8 mouse cellular contexts compared by ENCODE assay signal in genomic region chr9:64172816-64173665, GRCm38 (mm10). TPM values are rescaled to one million over a fixed set of nuclear protein-coding genes. Genes with fewer than 3 reads are reported as not detected.
A peak's percentile ranks its signal among the peaks of the same experiment; 100 is the strongest.
DNase-seq lines count a peak whose midpoint lies in the region; ATAC-seq lines count a peak whose summit lies in the region.

TSS of gene Zwilch (minus strand) at chr9:64173104.
TSS of gene Rpl4 (plus strand) at chr9:64173375.

- H3K27me3 ChIP-seq in forebrain, embryonic 11.5 days (ENCODE audit: control insufficient read depth, insufficient read depth, low read length), result no peaks in the 10 kb centered on the region
- H3K27me3 ChIP-seq in heart, embryonic 16.5 days (ENCODE audit: control insufficient read depth, insufficient read depth, low read length), result no peaks in the 10 kb centered on the region
- H3K27me3 ChIP-seq in liver, embryonic 15.5 days, result no peaks in the 10 kb centered on the region
- H3K27me3 ChIP-seq in neural tube, embryonic 12.5 days (replicated peaks), result no peaks in the 10 kb centered on the region

- no peaks in the 10 kb centered on the region for H3K9me3 ChIP-seq in forebrain, embryonic 11.5 days (ENCODE audit: control insufficient read depth, low read length)
- no peaks in the 10 kb centered on the region for H3K9me3 ChIP-seq in heart, embryonic 16.5 days (replicated peaks; ENCODE audit: control insufficient read depth, low read length)
- no peaks in the 10 kb centered on the region for H3K9me3 ChIP-seq in liver, embryonic 15.5 days (replicated peaks)
- H3K9me3 ChIP-seq in neural tube, embryonic 12.5 days, result no peaks in the 10 kb centered on the region

- ATAC-seq in forebrain, embryonic 11.5 days (replicated peaks; ENCODE audit: low FRiP score), result peak; percentile 86
- peak; percentile 82 for ATAC-seq in heart, embryonic 16.5 days (replicated peaks; ENCODE audit: extremely low read depth, insufficient read depth, low FRiP score)
- ATAC-seq in liver, embryonic 15.5 days (ENCODE audit: insufficient read depth), result peak; percentile 80
- peak; percentile 88 for ATAC-seq in neural tube, embryonic 12.5 days (ENCODE audit: low FRiP score, low read depth)

- H3K36me3 ChIP-seq in forebrain, embryonic 11.5 days (ENCODE audit: control insufficient read depth, insufficient read depth, low read length), result peaks cover 17% of the 10 kb centered on the region; the same call in 1 of the 2 replicates
- peaks cover 33% of the 10 kb centered on the region for H3K36me3 ChIP-seq in heart, embryonic 16.5 days (ENCODE audit: control insufficient read depth, insufficient read depth)
- H3K36me3 ChIP-seq in liver, embryonic 15.5 days (replicated peaks), result peaks cover 48% of the 10 kb centered on the region
- peaks cover 30% of the 10 kb centered on the region for H3K36me3 ChIP-seq in neural tube, embryonic 12.5 days

- H3K9ac ChIP-seq in forebrain, embryonic 11.5 days (ENCODE audit: low read length), result peak within 1 kb of the TSS; percentile 92
- peak within 1 kb of the TSS; percentile 87 for H3K9ac ChIP-seq in heart, embryonic 16.5 days (ENCODE audit: low read length)
- H3K9ac ChIP-seq in liver, embryonic 15.5 days, result peak within 1 kb of the TSS; percentile 79
- peak within 1 kb of the TSS; percentile 71 for H3K9ac ChIP-seq in neural tube, embryonic 12.5 days

- peak within 1 kb of the TSS; percentile 98 for H3K4me3 ChIP-seq in forebrain, embryonic 11.5 days (ENCODE audit: low read depth, low read length)
- peak within 1 kb of the TSS; percentile 98 for H3K4me3 ChIP-seq in heart, embryonic 16.5 days (ENCODE audit: low read length)
- H3K4me3 ChIP-seq in liver, embryonic 15.5 days (replicated peaks), result peak within 1 kb of the TSS; percentile 93
- peak within 1 kb of the TSS; percentile 71 for H3K4me3 ChIP-seq in neural tube, embryonic 12.5 days

- H3K4me1 ChIP-seq in forebrain, embryonic 11.5 days (replicated peaks; ENCODE audit: control insufficient read depth, insufficient read depth, low read length), result peaks cover 3% of the 10 kb centered on the region; the same call in 1 of the 2 replicates
- peaks cover 19% of the 10 kb centered on the region for H3K4me1 ChIP-seq in heart, embryonic 16.5 days (ENCODE audit: control insufficient read depth, insufficient read depth, low read length)
- peaks cover 46% of the 10 kb centered on the region for H3K4me1 ChIP-seq in liver, embryonic 15.5 days (replicated peaks)
- H3K4me1 ChIP-seq in neural tube, embryonic 12.5 days, result peaks cover 17% of the 10 kb centered on the region; the same call in 1 of the 2 replicates

- peak within 1 kb of the TSS; percentile 82 for H3K4me2 ChIP-seq in forebrain, embryonic 11.5 days (ENCODE audit: low read depth, low read length, severe bottlenecking)
- peak within 1 kb of the TSS; percentile 89 for H3K4me2 ChIP-seq in heart, embryonic 16.5 days (ENCODE audit: low read depth, low read length)
- peak within 1 kb of the TSS; percentile 71 for H3K4me2 ChIP-seq in liver, embryonic 15.5 days
- H3K4me2 ChIP-seq in neural tube, embryonic 12.5 days (replicated peaks), result peak within 1 kb of the TSS; percentile 81

- WGBS in forebrain, embryonic 11.5 days, result under 1% methylated on average over 42 of the region's 42 CpGs
- WGBS in heart, embryonic 16.5 days, result under 1% methylated on average over 42 of the region's 42 CpGs
- under 1% methylated on average over 42 of the region's 42 CpGs for WGBS in liver, embryonic 15.5 days (ENCODE audit: insufficient replicate concordance)
- under 1% methylated on average over 42 of the region's 42 CpGs for WGBS in neural tube, embryonic 12.5 days

- H3K27ac ChIP-seq in forebrain, embryonic 11.5 days (ENCODE audit: low read depth, low read length), result peak within 1 kb of the TSS; percentile 82
- H3K27ac ChIP-seq in heart, embryonic 16.5 days (ENCODE audit: low read length), result peak within 1 kb of the TSS; percentile 82
- H3K27ac ChIP-seq in liver, embryonic 15.5 days (replicated peaks), result peak within 1 kb of the TSS; percentile 90
- H3K27ac ChIP-seq in neural tube, embryonic 12.5 days, result no peak within 1 kb of the TSS

- peak; percentile 80 to 86 for DNase-seq in CD8-positive naive resting alpha-beta T cell, adult 2 months (ENCODE audit: low read depth in 2 of 2, low spot score in 2 of 2)
- DNase-seq in c-Kit-positive CD71-negative TER-119-negative erythroid progenitor cells, embryonic 14.5 days (ENCODE audit: low read depth), result peak; percentile 83
- DNase-seq in forebrain, embryonic 11.5 days (ENCODE audit: low spot score), result peak; percentile 89
- peak; percentile 75 to 89 for DNase-seq in kidney, postnatal 36 days
- peak; percentile 75 for DNase-seq in telencephalon, adult 2 months (ENCODE audit: low read depth, low spot score)

RNA-seq across cellular contexts. Expression of gene Zwilch, which starts in this region (rescaled TPM):
- polyA plus RNA-seq in forebrain, embryonic 11.5 days (2014; fragmentation: Nextera tagmentation; extraction: Ambion mirVana), result 43.4 and 49.2 TPM in 2 replicates
- polyA plus RNA-seq in heart, embryonic 16.5 days (2015; fragmentation: Nextera tagmentation; extraction: Ambion mirVana), result 17.2 and 18.3 TPM in 2 replicates
- polyA plus RNA-seq in liver, embryonic 15.5 days (2015; fragmentation: Nextera tagmentation; extraction: Ambion mirVana), result 13.1 and 13.2 TPM in 2 replicates
- polyA plus RNA-seq in neural tube, embryonic 12.5 days (2016; fragmentation: Nextera tagmentation; extraction: Ambion mirVana), result 18.3 and 18.9 TPM in 2 replicates

RNA-seq across cellular contexts. Expression of gene Rpl4, which starts in this region (rescaled TPM):
- 1,087 and 1,101 TPM in 2 replicates for polyA plus RNA-seq in forebrain, embryonic 11.5 days (2014; fragmentation: Nextera tagmentation; extraction: Ambion mirVana)
- polyA plus RNA-seq in heart, embryonic 16.5 days (2015; fragmentation: Nextera tagmentation; extraction: Ambion mirVana), result 681 and 801 TPM in 2 replicates
- polyA plus RNA-seq in liver, embryonic 15.5 days (2015; fragmentation: Nextera tagmentation; extraction: Ambion mirVana), result 635 and 656 TPM in 2 replicates
- 801 and 813 TPM in 2 replicates for polyA plus RNA-seq in neural tube, embryonic 12.5 days (2016; fragmentation: Nextera tagmentation; extraction: Ambion mirVana)
